Mouse (Mus musculus): ENCODE data around the gene Wnt3a.

- TF ChIP-seq CTCF (IDR thresholded peaks at IDR 0.05; ENCODE audit: low read depth), result no peak
- TF ChIP-seq EP300 (optimal IDR thresholded peaks at IDR 0.05), result no peak
Observed at GRCm38 (mm10) chr11:59282933-59283332, 7.6 kb downstream of the Wnt3a start.
